In the genomic region with DNA sequence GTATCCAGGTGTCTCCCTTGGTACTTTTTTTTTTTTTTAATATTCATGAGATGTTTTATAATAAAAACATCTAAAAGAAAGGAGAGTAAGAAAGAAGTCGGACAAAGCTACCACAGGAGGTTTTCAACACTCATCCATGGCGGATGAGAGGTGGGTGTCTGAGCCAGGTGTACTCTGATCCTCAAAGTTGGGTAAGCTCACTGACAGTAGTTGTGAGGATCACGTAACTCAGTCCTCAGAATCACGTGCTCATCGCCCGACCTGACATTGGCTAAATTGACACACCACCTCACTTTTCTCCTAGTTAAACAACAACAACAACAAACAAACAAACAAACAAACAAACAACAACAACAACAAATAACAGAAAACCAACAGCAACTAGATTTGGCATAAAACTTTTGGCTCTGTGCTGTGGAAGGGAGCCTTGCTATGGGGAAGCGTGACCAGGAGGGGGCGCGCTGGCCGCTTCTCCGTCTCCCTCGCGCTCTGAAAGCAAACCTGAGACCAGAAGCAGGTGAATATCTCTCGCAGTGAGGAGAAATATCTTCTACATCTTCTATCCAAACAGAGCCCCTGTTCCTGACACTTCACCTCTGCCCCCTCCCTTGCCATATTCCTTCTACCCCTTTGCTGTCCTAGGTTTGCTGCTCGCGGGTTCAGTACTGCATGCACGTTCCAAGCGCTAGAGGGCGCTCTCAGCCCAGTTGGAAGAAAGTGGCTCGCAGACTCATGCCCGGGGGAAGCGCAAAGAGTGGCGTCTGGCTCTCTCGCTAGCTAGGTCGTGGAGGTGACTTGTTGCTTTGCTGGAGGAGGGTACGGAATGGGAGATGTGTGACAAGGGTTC, we compare ENCODE assay signal across 8 mouse cellular contexts. TPM values are rescaled to one million over a fixed set of nuclear protein-coding genes. Genes with fewer than 3 reads are reported as not detected.
DNase-seq lines count a peak whose midpoint lies in the region; ATAC-seq and TF ChIP-seq lines count a peak whose summit lies in the region.

No protein-coding gene starts in this region.

- DNase-seq in ES-E14 (ENCODE audit: low read depth, low spot score): peak; percentile 84
- DNase-seq in cerebellum, adult 11-12 months: peak; percentile 81
- DNase-seq in heart, postnatal 36 days: peak; percentile 91 to 92
- peak; percentile 87 to 94 for DNase-seq in layer of hippocampus, adult 2 months (ENCODE audit: low spot score in 2 of 2)
- peak; percentile 97 for DNase-seq in lung, embryonic 14.5 days
- peak; percentile 57 for DNase-seq in ovary, adult 18-20 months (ENCODE audit: low spot score)
- DNase-seq in thymus, postnatal 0 days (ENCODE audit: low spot score): peak; percentile 88

- peak overlapping the region; percentile 46 for H3K9ac ChIP-seq in ES-E14 (ENCODE audit: insufficient read depth, low read depth, low read length, poor library complexity, severe bottlenecking)
- no peak overlapping the region for H3K9ac ChIP-seq in forebrain, embryonic 15.5 days (replicated peaks)
- H3K9ac ChIP-seq in lung, embryonic 14.5 days: no peak overlapping the region

- WGBS in forebrain, embryonic 15.5 days: 11% methylated on average over 26 of the region's 26 CpGs
- 7% methylated on average over 26 of the region's 26 CpGs for WGBS in lung, embryonic 14.5 days

- ATAC-seq in forebrain, embryonic 15.5 days (replicated peaks): peak; percentile 91
- ATAC-seq in lung, embryonic 14.5 days (ENCODE audit: insufficient read depth): peak; percentile 88

- peak overlapping the region; percentile 48 to 72 for H3K4me3 ChIP-seq in ES-E14 (ENCODE audit: insufficient read depth in 1 of 2, low read depth in 1 of 2, low read length in 2 of 2, poor library complexity in 1 of 2, severe bottlenecking in 1 of 2)
- H3K4me3 ChIP-seq in forebrain, embryonic 15.5 days: peak overlapping the region; percentile 41
- H3K4me3 ChIP-seq in layer of hippocampus, adult 2 months: peak overlapping the region; percentile 53
- peak overlapping the region; percentile 28 for H3K4me3 ChIP-seq in lung, embryonic 14.5 days (ENCODE audit: low read depth, low read length)

- H3K4me2 ChIP-seq in forebrain, embryonic 15.5 days (replicated peaks): peak overlapping the region; percentile 62
- peak overlapping the region; percentile 61 for H3K4me2 ChIP-seq in lung, embryonic 14.5 days

- intact Hi-C loops in heart, postnatal 36 days (cut with DNase I): loop anchor here (1.0 to 2.0 kb wide), 4 partner anchors 163 to 325 kb away; no protein-coding TSS in a partner anchor

- peak; percentile 94 for TF ChIP-seq CTCF in layer of hippocampus, adult 2 months (conservative IDR thresholded peaks at IDR 0.05)
- peak; percentile 97 for TF ChIP-seq CTCF in lung, embryonic 14.5 days (IDR thresholded peaks at IDR 0.05; ENCODE audit: low read depth)

- no peak overlapping the region for H3K27ac ChIP-seq in ES-E14 (ENCODE audit: insufficient read depth, low read depth, low read length, poor library complexity, severe bottlenecking)
- no peak overlapping the region for H3K27ac ChIP-seq in forebrain, embryonic 15.5 days (replicated peaks)
- H3K27ac ChIP-seq in layer of hippocampus, adult 2 months: peak overlapping the region; percentile 74
- H3K27ac ChIP-seq in lung, embryonic 14.5 days (ENCODE audit: low read depth): no peak overlapping the region

- H3K27me3 ChIP-seq in forebrain, embryonic 15.5 days: peaks cover 8% of the 10 kb centered on the region; the same call in 1 of the 2 replicates
- no peaks in the 10 kb centered on the region for H3K27me3 ChIP-seq in lung, embryonic 14.5 days (ENCODE audit: insufficient read depth, low read length)

- in situ Hi-C loops in ES-E14 (cut with MboI; ENCODE audit: low sequenced_read_pairs in 2 of 2, unreplicated experiment in 2 of 2): loop anchor here (10.0 to 25.0 kb wide), 3 partner anchors 207 to 455 kb away; no protein-coding TSS in a partner anchor

- H3K36me3 ChIP-seq in ES-E14 (ENCODE audit: control insufficient read depth, insufficient read depth, low read length, poor library complexity, severe bottlenecking): no peaks in the 10 kb centered on the region
- H3K36me3 ChIP-seq in forebrain, embryonic 15.5 days: no peaks in the 10 kb centered on the region
- H3K36me3 ChIP-seq in lung, embryonic 14.5 days (ENCODE audit: insufficient read depth): no peaks in the 10 kb centered on the region

- peaks cover 0 to 2% of the 10 kb centered on the region in 2 experiments; a peak in 1 of 4 replicates for H3K4me1 ChIP-seq in ES-E14 (ENCODE audit: control insufficient read depth in 2 of 2, insufficient read depth in 2 of 2, low read length in 2 of 2, poor library complexity in 1 of 2)
- no peaks in the 10 kb centered on the region for H3K4me1 ChIP-seq in forebrain, embryonic 15.5 days
- no peaks in the 10 kb centered on the region for H3K4me1 ChIP-seq in lung, embryonic 14.5 days (ENCODE audit: insufficient read depth)

- H3K9me3 ChIP-seq in ES-E14 (ENCODE audit: control insufficient read depth, insufficient read depth, low read depth, low read length): no peaks in the 10 kb centered on the region
- H3K9me3 ChIP-seq in forebrain, embryonic 15.5 days: no peaks in the 10 kb centered on the region
- H3K9me3 ChIP-seq in lung, embryonic 14.5 days (ENCODE audit: low read depth, low read length): no peaks in the 10 kb centered on the region

TF ChIP-seq in ES-E14, 5 proteins besides CTCF, POLR2A, EP300 and RAD21:
- TF ChIP-seq ZC3H11A (IDR thresholded peaks at IDR 0.05; ENCODE audit: borderline replicate concordance, low read depth, low read length) (peak; percentile 90), MAFK (IDR thresholded peaks at IDR 0.05; ENCODE audit: insufficient read depth, low read depth, low read length) (no peak)

RNA-seq across cellular contexts. Expression of a gene that starts 11.7 kb away (rescaled TPM):
- not detected in 2 replicates for total RNA-seq in ES-E14 (2012; rRNA removed)
- 0.33 and 0.34 TPM in 2 replicates for polyA plus RNA-seq in forebrain, embryonic 15.5 days (2015; fragmentation: Nextera tagmentation; extraction: Ambion mirVana)
- total RNA-seq in heart, postnatal 36 days (2021): not detected
- 10 to 100 TPM; 15.1 to 18.0 TPM for total RNA-seq in layer of hippocampus, adult 2 months (2021)
- not detected in 2 replicates for polyA plus RNA-seq in lung, embryonic 14.5 days (2014; fragmentation: Nextera tagmentation; extraction: Ambion mirVana)
- polyA plus RNA-seq in thymus, postnatal 0 days (2015; fragmentation: Nextera tagmentation; extraction: Ambion mirVana): 0.05 TPM in 1 of 2 replicates, not detected in the other

RNA-seq across cellular contexts. Expression of a gene that starts 31.7 kb away (rescaled TPM):
- 1.2 and 1.5 TPM in 2 replicates for total RNA-seq in ES-E14 (2012; rRNA removed)
- polyA plus RNA-seq in forebrain, embryonic 15.5 days (2015; fragmentation: Nextera tagmentation; extraction: Ambion mirVana): not detected in 2 replicates
- 1 to 10 TPM in 1 of 2 experiments, under 1 TPM in 1; 0.16 to 1.1 TPM for total RNA-seq in heart, postnatal 36 days (2021)
- total RNA-seq in layer of hippocampus, adult 2 months (2021): under 1 TPM in 1 of 2 experiments, not detected in 1; 0.15 TPM
- polyA plus RNA-seq in lung, embryonic 14.5 days (2014; fragmentation: Nextera tagmentation; extraction: Ambion mirVana): 0.08 TPM in 1 of 2 replicates, not detected in the other
- polyA plus RNA-seq in thymus, postnatal 0 days (2015; fragmentation: Nextera tagmentation; extraction: Ambion mirVana): 0.06 and 0.08 TPM in 2 replicates

RNA-seq across cellular contexts. Expression of a gene that starts 47.5 kb away (rescaled TPM):
- total RNA-seq in ES-E14 (2012; rRNA removed): 47.7 and 62.5 TPM in 2 replicates
- polyA plus RNA-seq in forebrain, embryonic 15.5 days (2015; fragmentation: Nextera tagmentation; extraction: Ambion mirVana): 94.0 and 95.0 TPM in 2 replicates
- total RNA-seq in heart, postnatal 36 days (2021): 10 to 100 TPM; 15.6 to 15.8 TPM
- total RNA-seq in layer of hippocampus, adult 2 months (2021): 10 to 100 TPM; 30.1 to 32.8 TPM
- polyA plus RNA-seq in lung, embryonic 14.5 days (2014; fragmentation: Nextera tagmentation; extraction: Ambion mirVana): 78.9 and 80.4 TPM in 2 replicates
- 103 and 126 TPM in 2 replicates for polyA plus RNA-seq in thymus, postnatal 0 days (2015; fragmentation: Nextera tagmentation; extraction: Ambion mirVana)

Comparison
In these comparisons a context has a peak if more than half of its experiments do, and no peak if none do; other contexts are left out.
1. RNA of a gene that starts 11.7 kb away (total RNA-seq): 15.1 to 18.0 TPM in layer of hippocampus, adult 2 months; not detected in ES-E14 and not detected in heart, postnatal 36 days; every median in the first group is over 10 times any median in the second.
2. Peak in every context shown above with its lines, with median percentiles within 50 percentile points of each other: DNase-seq and H3K4me3 ChIP-seq.